ENCODE assay signal across 20 mouse cellular contexts in the genomic region with DNA sequence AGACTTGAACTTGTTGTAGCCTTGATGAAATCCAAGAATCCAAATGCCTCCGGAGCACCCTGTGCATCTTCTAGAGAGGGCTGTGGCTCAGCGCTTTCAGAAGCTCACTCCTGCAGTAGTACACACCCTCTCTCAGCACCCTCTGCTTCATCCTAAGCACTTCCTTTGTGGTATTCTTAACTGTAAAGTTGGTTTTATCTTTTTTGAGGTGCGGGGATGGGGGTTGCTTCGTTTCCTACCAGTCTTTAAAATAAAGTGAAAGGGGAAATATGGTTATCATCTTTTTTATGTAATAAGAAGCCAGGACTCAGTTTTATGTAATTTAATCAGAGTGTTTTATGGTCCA.
DNase-seq lines count a peak whose midpoint lies in the region; ATAC-seq and TF ChIP-seq lines count a peak whose summit lies in the region.
"Had no signal": no experiment of that assay in that cellular context is flagged by ENCODE, and none has a peak within 500 bp of the region (broad histone marks: within the 10 kb centered on the region; RNA-seq: fewer than 3 reads in every experiment).

No protein-coding gene starts in this region.

- no peak overlapping the region for H3K27ac ChIP-seq in liver, embryonic 14.5 days
- H3K27ac ChIP-seq in thymus, adult 2 months (ENCODE audit: control insufficient read depth, insufficient read depth, low read length): no peak overlapping the region
- H3K27ac ChIP-seq: embryonic facial prominence, embryonic 15.5 days; forebrain, embryonic 10.5 days; hindbrain, postnatal 0 days had no signal

- no peak overlapping the region; the same call in 1 of the 2 replicates for H3K4me2 ChIP-seq in liver, embryonic 14.5 days (ENCODE audit: low read depth)
- H3K4me2 ChIP-seq: embryonic facial prominence, embryonic 15.5 days; neural tube, embryonic 13.5 days had no signal

- WGBS in liver, embryonic 14.5 days (ENCODE audit: insufficient replicate concordance): 11% methylated on average over 4 of the region's 4 CpGs
- 3% methylated on average over 4 of the region's 4 CpGs for WGBS in thymus, adult 2 months

- H3K36me3 ChIP-seq in liver, embryonic 14.5 days (replicated peaks; ENCODE audit: control insufficient read depth, insufficient read depth, low read depth): no peaks in the 10 kb centered on the region
- no peaks in the 10 kb centered on the region for H3K36me3 ChIP-seq in thymus, adult 2 months (ENCODE audit: control insufficient read depth, insufficient read depth, low read length)
- H3K36me3 ChIP-seq: embryonic facial prominence, embryonic 15.5 days; forebrain, embryonic 10.5 days; neural tube, embryonic 13.5 days had no signal

- no peak overlapping the region for H3K4me3 ChIP-seq in liver, embryonic 14.5 days (ENCODE audit: insufficient read depth in 1 of 2, low read depth in 2 of 2, low read length in 2 of 2)
- H3K4me3 ChIP-seq in thymus, adult 2 months (ENCODE audit: control insufficient read depth, insufficient read depth, low read length): no peak overlapping the region
- H3K4me3 ChIP-seq: embryonic facial prominence, embryonic 15.5 days; forebrain, embryonic 10.5 days; neural tube, embryonic 13.5 days had no signal

- DNase-seq in CD4-positive helper T cell, adult 2 months (ENCODE audit: low read depth, low spot score): peak; percentile 38
- DNase-seq in T-cell, adult 2 months (ENCODE audit: low spot score): peak; percentile 31
- DNase-seq in liver, embryonic 14.5 days (ENCODE audit: low read depth in 3 of 3, low spot score in 3 of 3): no peak
- peak; percentile 48 for DNase-seq in thymus, adult 2 months
- DNase-seq in adrenal gland, postnatal 25 days: no peak
- DNase-seq in urinary bladder, postnatal 4 days (ENCODE audit: low spot score in 2 of 2): no peak
- no peak for DNase-seq in layer of hippocampus, adult 8-10 months (ENCODE audit: low spot score in 2 of 2)
- DNase-seq in cerebellum, postnatal 10 days: no peak
- DNase-seq: adrenal gland, postnatal 14 days; cerebellum, adult 8-10 months; heart, postnatal 4 days; kidney, adult 18-20 months; kidney, postnatal 14 days; right cerebral cortex, postnatal 25 days had no signal

- H3K9ac ChIP-seq in liver, embryonic 14.5 days (replicated peaks): no peak overlapping the region
- H3K9ac ChIP-seq: embryonic facial prominence, embryonic 15.5 days; neural tube, embryonic 13.5 days had no signal

- TF ChIP-seq POLR2A in thymus, adult 2 months (IDR thresholded peaks at IDR 0.05; ENCODE audit: control insufficient read depth, extremely low read depth, insufficient read depth, low read length, poor library complexity): no peak

- peak; percentile 65; the same call in 1 of the 2 replicates for ATAC-seq in liver, embryonic 14.5 days (ENCODE audit: insufficient read depth)
- ATAC-seq: activated CD4-positive, CD25-positive, alpha-beta regulatory T cell, adult 4 months; hindbrain, postnatal 0 days; lung, postnatal 0 days had no signal

- H3K27me3 ChIP-seq in liver, embryonic 14.5 days (ENCODE audit: control insufficient read depth, insufficient read depth, low read length): no peaks in the 10 kb centered on the region
- H3K27me3 ChIP-seq in thymus, adult 2 months (ENCODE audit: control insufficient read depth, insufficient read depth, low read length): no peaks in the 10 kb centered on the region
- H3K27me3 ChIP-seq: embryonic facial prominence, embryonic 15.5 days; neural tube, embryonic 13.5 days had no signal

- no peak for TF ChIP-seq EP300 in liver, embryonic 14.5 days (IDR thresholded peaks at IDR 0.05; ENCODE audit: low read depth)

- H3K9me3 ChIP-seq in liver, embryonic 14.5 days (ENCODE audit: control insufficient read depth, low read length): no peaks in the 10 kb centered on the region
- H3K9me3 ChIP-seq: embryonic facial prominence, embryonic 15.5 days; forebrain, embryonic 10.5 days; neural tube, embryonic 13.5 days had no signal

- TF ChIP-seq CTCF in liver, embryonic 14.5 days (IDR thresholded peaks at IDR 0.05; ENCODE audit: low read depth): no peak
- TF ChIP-seq CTCF in thymus, adult 2 months (IDR thresholded peaks at IDR 0.05; ENCODE audit: borderline replicate concordance, control insufficient read depth, extremely low read depth, insufficient read depth, low read length, poor library complexity): no peak

- peaks cover 0 to 5% of the 10 kb centered on the region in 2 experiments; a peak in 2 of 4 replicates for H3K4me1 ChIP-seq in liver, embryonic 14.5 days (replicated peaks; ENCODE audit: control insufficient read depth in 2 of 2, insufficient read depth in 2 of 2, low read length in 1 of 2)
- peaks cover 5% of the 10 kb centered on the region for H3K4me1 ChIP-seq in thymus, adult 2 months (replicated peaks; ENCODE audit: control insufficient read depth, insufficient read depth, low read length)
- H3K4me1 ChIP-seq: embryonic facial prominence, embryonic 15.5 days; neural tube, embryonic 13.5 days had no signal

Comparison
In these comparisons a context has a peak if more than half of its experiments do, and no peak if none do; other contexts are left out.
1. DNase-seq: peak in CD4-positive helper T cell, adult 2 months (single experiment), T-cell, adult 2 months (single experiment) and thymus, adult 2 months (single experiment); none in liver, embryonic 14.5 days (0 of 3), adrenal gland, postnatal 25 days (single experiment), urinary bladder, postnatal 4 days (0 of 2), layer of hippocampus, adult 8-10 months (0 of 2) and cerebellum, postnatal 10 days (0 of 2).